Mouse (Mus musculus) C2C12 (cell line): ENCODE measurements around the gene Ppp1r12b.

ENCODE experiments used
- CEBPB ChIP-seq: IDR thresholded peaks from one replicate; pipeline ENCODE4 v1.6.1; 2011; ENCODE audit warnings: low read depth, mild to moderate bottlenecking, control low read depth, moderate library complexity
- CTCF ChIP-seq: IDR thresholded peaks from one replicate; pipeline ENCODE4 v1.5.1; 2011; ENCODE audit not compliant: control insufficient read depth, insufficient read depth, insufficient read length
- FOSL1 ChIP-seq: IDR thresholded peaks from one replicate; pipeline ENCODE4 v1.8.0; 2011; ENCODE audit warnings: mild to moderate bottlenecking, low read length; ENCODE audit not compliant: poor library complexity, insufficient read depth, severe bottlenecking
- MAX ChIP-seq: IDR thresholded peaks from one replicate; pipeline ENCODE4 v1.6.1; 2011; ENCODE audit warnings: mild to moderate bottlenecking, control low read depth
- MYOD1 ChIP-seq: IDR thresholded peaks from one replicate; pipeline ENCODE4 v1.6.1; 2011; ENCODE audit warnings: low read depth; ENCODE audit not compliant: control insufficient read depth, insufficient read length
- MYOG ChIP-seq: IDR thresholded peaks from one replicate; pipeline ENCODE4 v1.6.1; 2011; ENCODE audit not compliant: control insufficient read depth, insufficient read length; ENCODE audit errors: extremely low read depth
- USF1 ChIP-seq: IDR thresholded peaks from one replicate; pipeline ENCODE4 v1.6.1; 2011; ENCODE audit warnings: low read depth, mild to moderate bottlenecking, control low read depth, moderate library complexity

GRCm38 (mm10) chr1:134817120-134817519 is 138.6 kb downstream of the Ppp1r12b start:
- no peak for TF ChIP-seq CTCF
- TF ChIP-seq USF1, result no peak
- TF ChIP-seq MAX, result no peak
- TF ChIP-seq MYOD1, result no peak
- TF ChIP-seq CEBPB, result no peak
- TF ChIP-seq FOSL1, result no peak
- TF ChIP-seq MYOG, result no peak
